Comparison of ENCODE assay signal across 9 mouse cellular contexts in the genomic region with DNA sequence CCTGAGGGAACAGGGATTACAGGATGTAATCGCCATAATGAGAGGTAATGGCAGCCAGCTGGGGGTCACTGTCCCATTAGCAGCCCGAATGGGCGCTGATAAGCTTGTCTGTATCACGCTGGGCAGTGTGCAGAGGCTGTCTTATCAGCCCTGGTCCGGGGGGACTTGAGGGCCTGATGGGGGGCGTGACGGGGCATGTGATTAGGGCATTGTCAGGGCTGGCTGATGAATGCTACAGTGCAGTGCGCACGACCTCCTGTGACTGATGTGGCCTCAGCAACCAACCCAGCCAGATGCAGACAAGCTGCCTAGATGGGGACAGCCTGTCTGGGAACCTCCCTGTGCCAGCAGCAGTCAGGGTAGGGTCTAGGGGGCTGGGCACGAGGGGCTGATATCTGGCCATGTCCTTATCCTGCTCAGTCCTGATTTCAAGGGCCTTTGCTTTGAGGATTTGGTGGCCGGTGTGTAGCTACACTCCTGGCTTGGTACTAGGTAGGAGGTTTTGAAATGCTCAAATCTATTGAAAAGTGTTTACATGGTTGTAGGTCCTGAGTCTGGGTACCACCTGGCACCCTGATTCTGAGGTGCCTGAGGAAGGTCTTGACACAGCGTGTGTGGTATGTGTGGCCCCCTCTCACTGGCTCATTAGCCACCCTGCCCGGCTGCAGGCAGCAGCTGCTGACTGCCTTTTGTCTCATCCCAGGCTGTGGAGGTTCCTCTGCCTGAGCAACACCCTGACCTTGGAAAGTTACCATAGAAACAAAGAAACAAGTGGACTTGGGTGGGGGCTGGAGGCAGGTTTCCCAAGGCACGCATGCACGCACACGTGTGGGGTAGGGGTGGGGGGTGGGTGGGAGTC. TPM values are rescaled to one million over a fixed set of nuclear protein-coding genes. Genes with fewer than 3 reads are reported as not detected.
DNase-seq lines count a peak whose midpoint lies in the region; ATAC-seq and TF ChIP-seq lines count a peak whose summit lies in the region.
"Had no signal": no experiment of that assay in that cellular context is flagged by ENCODE, and none has a peak within 500 bp of the region (broad histone marks: within the 10 kb centered on the region; RNA-seq: fewer than 3 reads in every experiment).

No protein-coding gene starts in this region.

- no peak overlapping the region for H3K4me3 ChIP-seq in stomach, embryonic 14.5 days (ENCODE audit: low read depth, low read length)
- H3K4me3 ChIP-seq in stomach, postnatal 0 days (ENCODE audit: low read depth, low read length), result no peak overlapping the region
- H3K4me3 ChIP-seq in forebrain, embryonic 14.5 days (ENCODE audit: low read depth, low read length), result no peak overlapping the region
- no peak overlapping the region for H3K4me3 ChIP-seq in liver, embryonic 14.5 days (ENCODE audit: insufficient read depth in 1 of 2, low read depth in 2 of 2, low read length in 2 of 2)
- H3K4me3 ChIP-seq: hindbrain, embryonic 15.5 days had no signal

- 31% methylated on average over 16 of the region's 16 CpGs for WGBS in stomach, embryonic 14.5 days
- 38% methylated on average over 16 of the region's 16 CpGs for WGBS in stomach, postnatal 0 days
- WGBS in forebrain, embryonic 14.5 days, result 12% methylated on average over 16 of the region's 16 CpGs
- WGBS in liver, embryonic 14.5 days (ENCODE audit: insufficient replicate concordance), result 32% methylated on average over 16 of the region's 16 CpGs

- no peak overlapping the region for H3K4me2 ChIP-seq in stomach, embryonic 14.5 days (replicated peaks; ENCODE audit: low read depth, low read length)
- H3K4me2 ChIP-seq in stomach, postnatal 0 days (replicated peaks; ENCODE audit: low read depth), result no peak overlapping the region
- no peak overlapping the region for H3K4me2 ChIP-seq in forebrain, embryonic 14.5 days (ENCODE audit: low read length)
- no peak overlapping the region for H3K4me2 ChIP-seq in liver, embryonic 14.5 days (ENCODE audit: low read depth)
- H3K4me2 ChIP-seq: hindbrain, embryonic 15.5 days had no signal

- H3K27me3 ChIP-seq in stomach, embryonic 14.5 days (ENCODE audit: control insufficient read depth, insufficient read depth, low read length), result no peaks in the 10 kb centered on the region
- no peaks in the 10 kb centered on the region for H3K27me3 ChIP-seq in stomach, postnatal 0 days (ENCODE audit: control insufficient read depth, insufficient read depth, low read length)
- H3K27me3 ChIP-seq in forebrain, embryonic 14.5 days (replicated peaks; ENCODE audit: control insufficient read depth, insufficient read depth, low read length), result no peaks in the 10 kb centered on the region
- no peaks in the 10 kb centered on the region for H3K27me3 ChIP-seq in liver, embryonic 14.5 days (ENCODE audit: control insufficient read depth, insufficient read depth, low read length)
- H3K27me3 ChIP-seq: hindbrain, embryonic 15.5 days; Patski had no signal

- DNase-seq in stomach, postnatal 0 days (ENCODE audit: low spot score), result no peak
- DNase-seq in forebrain, embryonic 14.5 days (ENCODE audit: low spot score), result peak; percentile 46
- DNase-seq in liver, embryonic 14.5 days (ENCODE audit: low read depth in 3 of 3, low spot score in 3 of 3), result no peak
- DNase-seq in testis, postnatal 14 days (ENCODE audit: low spot score), result peak; percentile 85
- no peak for DNase-seq in lung, postnatal 4 days
- DNase-seq in lung, postnatal 25 days (ENCODE audit: low spot score), result no peak

- H3K9ac ChIP-seq in stomach, embryonic 14.5 days (replicated peaks; ENCODE audit: low read depth, low read length), result no peak overlapping the region
- no peak overlapping the region for H3K9ac ChIP-seq in stomach, postnatal 0 days (ENCODE audit: low read length)
- peak overlapping the region; percentile 26 for H3K9ac ChIP-seq in forebrain, embryonic 14.5 days (ENCODE audit: low read length)
- H3K9ac ChIP-seq in liver, embryonic 14.5 days (replicated peaks), result no peak overlapping the region
- H3K9ac ChIP-seq: hindbrain, embryonic 15.5 days had no signal

- 0 out of 2 replicates have a peak, but pooled peaks cover 3% of the 10 kb centered on the region for H3K36me3 ChIP-seq in stomach, embryonic 14.5 days (ENCODE audit: control insufficient read depth, insufficient read depth, low read length)
- H3K36me3 ChIP-seq in stomach, postnatal 0 days (ENCODE audit: control insufficient read depth, insufficient read depth, low read length), result no peaks in the 10 kb centered on the region
- peaks cover 74% of the 10 kb centered on the region for H3K36me3 ChIP-seq in forebrain, embryonic 14.5 days (ENCODE audit: control insufficient read depth, insufficient read depth, low read length)
- H3K36me3 ChIP-seq in liver, embryonic 14.5 days (replicated peaks; ENCODE audit: control insufficient read depth, insufficient read depth, low read depth), result no peaks in the 10 kb centered on the region
- H3K36me3 ChIP-seq: hindbrain, embryonic 15.5 days had no signal

- H3K27ac ChIP-seq in stomach, embryonic 14.5 days (ENCODE audit: low read length), result no peak overlapping the region
- no peak overlapping the region for H3K27ac ChIP-seq in stomach, postnatal 0 days (replicated peaks)
- peak overlapping the region; percentile 65 for H3K27ac ChIP-seq in forebrain, embryonic 14.5 days (ENCODE audit: low read depth, low read length)
- H3K27ac ChIP-seq in liver, embryonic 14.5 days, result no peak overlapping the region
- H3K27ac ChIP-seq: hindbrain, embryonic 15.5 days had no signal

- H3K4me1 ChIP-seq in stomach, embryonic 14.5 days (ENCODE audit: control insufficient read depth, insufficient read depth, low read length), result peaks cover 7% of the 10 kb centered on the region; the same call in 1 of the 2 replicates
- no peaks in the 10 kb centered on the region for H3K4me1 ChIP-seq in stomach, postnatal 0 days (replicated peaks; ENCODE audit: control insufficient read depth, insufficient read depth)
- H3K4me1 ChIP-seq in forebrain, embryonic 14.5 days (ENCODE audit: control insufficient read depth, insufficient read depth, low read length), result peaks cover 12% of the 10 kb centered on the region
- H3K4me1 ChIP-seq in liver, embryonic 14.5 days (replicated peaks; ENCODE audit: control insufficient read depth in 2 of 2, insufficient read depth in 2 of 2, low read length in 1 of 2), result no peaks in the 10 kb centered on the region

- peak; percentile 46; the same call in 1 of the 2 replicates for ATAC-seq in stomach, embryonic 14.5 days (ENCODE audit: insufficient number of reproducible peaks, insufficient read depth, low FRiP score, low read depth)
- ATAC-seq in stomach, postnatal 0 days (ENCODE audit: low FRiP score, low TSS enrichment), result no peak
- ATAC-seq in forebrain, embryonic 14.5 days, result peak; percentile 35
- ATAC-seq in liver, embryonic 14.5 days (ENCODE audit: insufficient read depth), result peak; percentile 28; the same call in 1 of the 2 replicates
- ATAC-seq: Patski had no signal

- no peak for TF ChIP-seq CTCF in stomach, postnatal 0 days (IDR thresholded peaks at IDR 0.05; ENCODE audit: low read depth)
- no peak for TF ChIP-seq CTCF in liver, embryonic 14.5 days (IDR thresholded peaks at IDR 0.05; ENCODE audit: low read depth)

- no peaks in the 10 kb centered on the region for H3K9me3 ChIP-seq in stomach, embryonic 14.5 days (ENCODE audit: control insufficient read depth, low read depth, low read length)
- H3K9me3 ChIP-seq in stomach, postnatal 0 days (ENCODE audit: control insufficient read depth, low read length), result no peaks in the 10 kb centered on the region
- no peaks in the 10 kb centered on the region for H3K9me3 ChIP-seq in forebrain, embryonic 14.5 days (replicated peaks; ENCODE audit: control insufficient read depth, low read length)
- no peaks in the 10 kb centered on the region for H3K9me3 ChIP-seq in liver, embryonic 14.5 days (ENCODE audit: control insufficient read depth, low read length)
- H3K9me3 ChIP-seq: hindbrain, embryonic 15.5 days had no signal

- TF ChIP-seq EP300 in stomach, postnatal 0 days (optimal IDR thresholded peaks at IDR 0.05), result no peak
- TF ChIP-seq EP300 in liver, embryonic 14.5 days (IDR thresholded peaks at IDR 0.05; ENCODE audit: low read depth), result no peak

RNA-seq across cellular contexts. Expression of a gene that starts 18.2 kb away (rescaled TPM):
- 2.9 and 3.0 TPM in 2 replicates for polyA plus RNA-seq in stomach, embryonic 14.5 days (2014; fragmentation: Nextera tagmentation; extraction: Ambion mirVana)
- 0.75 and 0.80 TPM in 2 replicates for polyA plus RNA-seq in stomach, postnatal 0 days (2015; fragmentation: Nextera tagmentation; extraction: Ambion mirVana)
- 11.5 and 12.3 TPM in 2 replicates for polyA plus RNA-seq in forebrain, embryonic 14.5 days (2014; fragmentation: Nextera tagmentation; extraction: Ambion mirVana)
- 0.26 TPM in 2 replicates for polyA plus RNA-seq in liver, embryonic 14.5 days (2012; rRNA removed)
- polyA plus RNA-seq in liver, embryonic 14.5 days (2014; fragmentation: Nextera tagmentation; extraction: Ambion mirVana), result 0.03 and 0.08 TPM in 2 replicates

RNA-seq across cellular contexts. Expression of a gene that starts 57.7 kb away (rescaled TPM):
- 1.7 TPM in 2 replicates for polyA plus RNA-seq in stomach, embryonic 14.5 days (2014; fragmentation: Nextera tagmentation; extraction: Ambion mirVana)
- polyA plus RNA-seq in stomach, postnatal 0 days (2015; fragmentation: Nextera tagmentation; extraction: Ambion mirVana), result 6.0 and 6.9 TPM in 2 replicates
- polyA plus RNA-seq in forebrain, embryonic 14.5 days (2014; fragmentation: Nextera tagmentation; extraction: Ambion mirVana), result 0.17 and 0.46 TPM in 2 replicates
- polyA plus RNA-seq in liver, embryonic 14.5 days (2012; rRNA removed), result 0.09 and 0.10 TPM in 2 replicates
- 0.19 TPM in 1 of 2 replicates, not detected in the other for polyA plus RNA-seq in liver, embryonic 14.5 days (2014; fragmentation: Nextera tagmentation; extraction: Ambion mirVana)

Comparison
In these comparisons a context has a peak if more than half of its experiments do, and no peak if none do; other contexts are left out.
1. DNase-seq: peak in forebrain, embryonic 14.5 days (single experiment) and testis, postnatal 14 days (single experiment); none in stomach, postnatal 0 days (single experiment), liver, embryonic 14.5 days (0 of 3), lung, postnatal 4 days (0 of 2) and lung, postnatal 25 days (single experiment).